Comparison of ENCODE assay signal across 20 mouse cellular contexts in genomic region chr1:185292646-185293360, GRCm38 (mm10). TPM values are rescaled to one million over a fixed set of nuclear protein-coding genes. Genes with fewer than 3 reads are reported as not detected.
A peak's percentile ranks its signal among the peaks of the same experiment; 100 is the strongest.
DNase-seq lines count a peak whose midpoint lies in the region; ATAC-seq lines count a peak whose summit lies in the region.
"Had no signal": no experiment of that assay in that cellular context is flagged by ENCODE, and none has a peak within 500 bp of the region (broad histone marks: within the 10 kb centered on the region; RNA-seq: fewer than 3 reads in every experiment).

No protein-coding gene starts in this region.

- H3K27me3 ChIP-seq in limb, embryonic 13.5 days: no peaks in the 10 kb centered on the region
- no peaks in the 10 kb centered on the region for H3K27me3 ChIP-seq in limb, embryonic 10.5 days (ENCODE audit: low read depth, poor library complexity, severe bottlenecking)
- H3K27me3 ChIP-seq: limb, embryonic 12.5 days; liver, embryonic 12.5 days; midbrain, embryonic 12.5 days; stomach, embryonic 15.5 days had no signal

- H3K27ac ChIP-seq in limb, embryonic 13.5 days: no peak overlapping the region
- no peak overlapping the region for H3K27ac ChIP-seq in limb, embryonic 10.5 days
- H3K27ac ChIP-seq: hindbrain, embryonic 14.5 days; limb, embryonic 12.5 days; liver, embryonic 12.5 days; midbrain, embryonic 12.5 days; stomach, embryonic 15.5 days had no signal

- intact Hi-C loops in heart, postnatal 25 days (cut with DNase I): no loop called here

- WGBS in limb, embryonic 13.5 days: 90% methylated on average over 10 of the region's 10 CpGs
- WGBS in limb, embryonic 10.5 days: 91% methylated on average over 10 of the region's 10 CpGs

- no peaks in the 10 kb centered on the region for H3K9me3 ChIP-seq in limb, embryonic 13.5 days
- no peaks in the 10 kb centered on the region for H3K9me3 ChIP-seq in limb, embryonic 10.5 days (replicated peaks)
- H3K9me3 ChIP-seq: limb, embryonic 12.5 days; liver, embryonic 12.5 days; midbrain, embryonic 12.5 days; stomach, embryonic 15.5 days had no signal

- peak; percentile 51; the same call in 1 of the 2 replicates for ATAC-seq in limb, embryonic 13.5 days (ENCODE audit: low FRiP score, low read depth)
- ATAC-seq: forebrain, postnatal 0 days; inflammation-experienced regulatory T-cells, adult 6 months; liver, embryonic 12.5 days had no signal

- no peak overlapping the region for H3K4me3 ChIP-seq in limb, embryonic 13.5 days
- no peak overlapping the region for H3K4me3 ChIP-seq in limb, embryonic 10.5 days
- H3K4me3 ChIP-seq: limb, embryonic 12.5 days; liver, embryonic 12.5 days; midbrain, embryonic 12.5 days; stomach, embryonic 15.5 days had no signal

- no peak overlapping the region for H3K9ac ChIP-seq in limb, embryonic 13.5 days
- H3K9ac ChIP-seq: forebrain, postnatal 0 days; hindbrain, embryonic 14.5 days; limb, embryonic 12.5 days; liver, embryonic 12.5 days; midbrain, embryonic 12.5 days; stomach, embryonic 15.5 days had no signal

- H3K4me2 ChIP-seq in limb, embryonic 13.5 days (replicated peaks): no peak overlapping the region
- H3K4me2 ChIP-seq: hindbrain, embryonic 14.5 days; limb, embryonic 12.5 days; liver, embryonic 12.5 days; midbrain, embryonic 12.5 days; stomach, embryonic 15.5 days had no signal

- H3K4me1 ChIP-seq in limb, embryonic 13.5 days: no peaks in the 10 kb centered on the region
- H3K4me1 ChIP-seq in limb, embryonic 10.5 days: no peaks in the 10 kb centered on the region; the same call in 1 of the 2 replicates
- H3K4me1 ChIP-seq: limb, embryonic 12.5 days; liver, embryonic 12.5 days; midbrain, embryonic 12.5 days; stomach, embryonic 15.5 days had no signal

- H3K36me3 ChIP-seq in limb, embryonic 13.5 days: peaks cover 84% of the 10 kb centered on the region
- H3K36me3 ChIP-seq in limb, embryonic 10.5 days: peaks cover 88% of the 10 kb centered on the region

- peak; percentile 76 to 78 for DNase-seq in cerebellum, postnatal 10 days
- DNase-seq in cerebellum, adult 8-10 months: no peak
- peak; percentile 83 for DNase-seq in heart, adult 11 months
- no peak for DNase-seq in heart, postnatal 25 days (ENCODE audit: low spot score)
- no peak for DNase-seq in limb, embryonic 10.5 days (ENCODE audit: low spot score)
- DNase-seq in urinary bladder, adult 2 months (ENCODE audit: low spot score): no peak
- DNase-seq in layer of hippocampus, adult 11-12 months (ENCODE audit: low spot score): no peak
- DNase-seq: adrenal gland, postnatal 10 days; forebrain, postnatal 0 days; gastrocnemius, postnatal 36 days; heart, postnatal 36 days; lung, adult 18-20 months; lung, postnatal 10 days had no signal

RNA-seq across cellular contexts. Expression of gene Iars2, which starts 36.4 kb away (rescaled TPM):
- total RNA-seq in heart, postnatal 25 days (2021): 10 to 100 TPM; 70.8 to 73.1 TPM
- 25.8 and 27.0 TPM in 2 replicates for polyA plus RNA-seq in limb, embryonic 13.5 days (2015; fragmentation: Nextera tagmentation; extraction: Ambion mirVana)
- polyA plus RNA-seq in limb, embryonic 10.5 days (2016; fragmentation: Nextera tagmentation; extraction: Ambion mirVana): 27.8 and 28.0 TPM in 2 replicates
- polyA plus RNA-seq in urinary bladder, adult 2 months (2012; rRNA removed): 34.0 and 34.3 TPM in 2 replicates

RNA-seq across cellular contexts. Expression of gene Bpnt1, which starts 39.1 kb away (rescaled TPM):
- total RNA-seq in heart, postnatal 25 days (2021): 10 to 100 TPM; 25.5 to 32.6 TPM
- 19.7 and 21.9 TPM in 2 replicates for polyA plus RNA-seq in limb, embryonic 13.5 days (2015; fragmentation: Nextera tagmentation; extraction: Ambion mirVana)
- 30.6 and 38.7 TPM in 2 replicates for polyA plus RNA-seq in limb, embryonic 10.5 days (2016; fragmentation: Nextera tagmentation; extraction: Ambion mirVana)
- polyA plus RNA-seq in urinary bladder, adult 2 months (2012; rRNA removed): 50.8 and 51.1 TPM in 2 replicates

Comparison
In these comparisons a context has a peak if more than half of its experiments do, and no peak if none do; other contexts are left out.
1. DNase-seq: peak in cerebellum, postnatal 10 days (2 of 2) and heart, adult 11 months (single experiment); none in cerebellum, adult 8-10 months (single experiment), heart, postnatal 25 days (single experiment), limb, embryonic 10.5 days (single experiment), urinary bladder, adult 2 months (single experiment) and layer of hippocampus, adult 11-12 months (single experiment).